Mouse (Mus musculus) left cerebral cortex, postnatal 25 days (tissue): ENCODE data around the gene Dcps. TPM values are rescaled to one million over a fixed set of nuclear protein-coding genes. Genes with fewer than 3 reads are reported as not detected.

Source experiments
- DNase-seq, 2 experiments: peaks; one replicate each; pipeline ENCODE4 v3.0.0; 2022; ENCODE audit warnings: low spot score in 2 of 2, mixed read lengths in 1 of 2
- intact Hi-C: fragments of 180-260 bp; cut with DNase I; formaldehyde crosslinking; loops from one replicate; pipeline ENCODE4 v1.15.1; 2025
- total RNA-seq, 2 experiments: library from RNA; stranded (reverse); gene quantifications; 2 replicates each; pipeline ENCODE4 v1.2.3; 2021

Gene Dcps
- total RNA-seq, 2 experiments from 2014 or later, result 17.0 to 17.9 TPM

GRCm38 (mm10) chr9:35145118-35145517, 30.7 kb downstream of the Dcps start:
- no peak for DNase-seq
- intact Hi-C loops, result no loop called here

GRCm38 (mm10) chr9:35142221-35142620, 33.6 kb downstream of the Dcps start:
- intact Hi-C loops, result no loop called here
- no peak for DNase-seq

GRCm38 (mm10) chr9:35139231-35139744, 36.6 kb downstream of the Dcps start:
- intact Hi-C loops, result no loop called here
- DNase-seq, result no peak

GRCm38 (mm10) chr9:35138029-35138428, 37.8 kb downstream of the Dcps start:
- no peak for DNase-seq
- intact Hi-C loops, result no loop called here

- peak in 1 of 2 experiments; percentile 41 for DNase-seq
- intact Hi-C loops, result no loop called here
Measured at GRCm38 (mm10) chr9:35135575-35135974, 40.3 kb downstream of the Dcps start.

GRCm38 (mm10) chr9:35131637-35132397, 44.0 kb downstream of the Dcps start:
- peak; percentile 38 to 89 for DNase-seq
- intact Hi-C loops, result no loop called here

- no peak for DNase-seq
- intact Hi-C loops, result no loop called here
Measured at GRCm38 (mm10) chr9:35128995-35129418, 46.9 kb downstream of the Dcps start.

- DNase-seq, result no peak
- intact Hi-C loops, result no loop called here
Measured at GRCm38 (mm10) chr9:35128564-35128963, 47.3 kb downstream of the Dcps start.

- intact Hi-C loops, result no loop called here
- DNase-seq, result no peak
Measured at GRCm38 (mm10) chr9:35127561-35127960, 48.3 kb downstream of the Dcps start.

- intact Hi-C loops, result no loop called here
- no peak for DNase-seq
Measured at GRCm38 (mm10) chr9:35127147-35127546, 48.7 kb downstream of the Dcps start.

- intact Hi-C loops, result no loop called here
Measured at GRCm38 (mm10) chr9:35124678-35124955, 51.2 kb downstream of the Dcps start.

GRCm38 (mm10) chr9:35123804-35124677, 51.8 kb downstream of the Dcps start:
- no peak for DNase-seq
- intact Hi-C loops, result no loop called here

More at GRCm38 (mm10) chr9:35124678-35124955, 51.2 kb downstream of the Dcps start:
- no peak for DNase-seq

GRCm38 (mm10) chr9:35123456-35123803, 52.4 kb downstream of the Dcps start:
- DNase-seq, result no peak
- intact Hi-C loops, result no loop called here

- DNase-seq, result no peak
- intact Hi-C loops, result no loop called here
Measured at GRCm38 (mm10) chr9:35122551-35123266, 53.2 kb downstream of the Dcps start.

GRCm38 (mm10) chr9:35119168-35119567, 56.7 kb downstream of the Dcps start, which contains the start of gene St3gal4:
Gene St3gal4 (minus strand): TSS chr9:35119268.
- intact Hi-C loops, result loop anchor here (5.0 kb wide), 2 partner anchors 48 to 87 kb away; no protein-coding TSS in a partner anchor
- no peak for DNase-seq

GRCm38 (mm10) chr9:35118563-35118962, 57.3 kb downstream of the Dcps start:
- no peak for DNase-seq
- intact Hi-C loops, result loop anchor here (5.0 kb wide), 2 partner anchors 49 to 86 kb away; no protein-coding TSS in a partner anchor

GRCm38 (mm10) chr9:35117384-35118295, 58.2 kb downstream of the Dcps start:
- intact Hi-C loops, result loop anchor here (5.0 kb wide), 2 partner anchors 50 to 85 kb away; no protein-coding TSS in a partner anchor
- peak in 1 of 2 experiments; percentile 30 for DNase-seq
